Comparison of ENCODE assay signal across 9 mouse cellular contexts in genomic region chr9:64774883-64775282, GRCm38 (mm10). TPM values are rescaled to one million over a fixed set of nuclear protein-coding genes. Genes with fewer than 3 reads are reported as not detected.
DNase-seq lines count a peak whose midpoint lies in the region; ATAC-seq and TF ChIP-seq lines count a peak whose summit lies in the region.
"Had no signal": no experiment of that assay in that cellular context is flagged by ENCODE, and none has a peak within 500 bp of the region (broad histone marks: within the 10 kb centered on the region; RNA-seq: fewer than 3 reads in every experiment).

No protein-coding gene starts in this region.

- no peaks in the 10 kb centered on the region for H3K27me3 ChIP-seq in embryonic facial prominence, embryonic 13.5 days
- no peaks in the 10 kb centered on the region for H3K27me3 ChIP-seq in embryonic facial prominence, embryonic 10.5 days (replicated peaks; ENCODE audit: low read depth, poor library complexity, severe bottlenecking)
- no peaks in the 10 kb centered on the region for H3K27me3 ChIP-seq in limb, embryonic 12.5 days
- no peaks in the 10 kb centered on the region for H3K27me3 ChIP-seq in limb, embryonic 10.5 days (ENCODE audit: low read depth, poor library complexity, severe bottlenecking)
- H3K27me3 ChIP-seq in liver, embryonic 14.5 days (ENCODE audit: control insufficient read depth, insufficient read depth, low read length), result no peaks in the 10 kb centered on the region

- no peak for ATAC-seq in embryonic facial prominence, embryonic 13.5 days (ENCODE audit: insufficient number of reproducible peaks, insufficient read depth, low FRiP score, low TSS enrichment, low read depth)
- ATAC-seq in limb, embryonic 12.5 days (ENCODE audit: insufficient number of reproducible peaks, insufficient read depth, low FRiP score, low TSS enrichment, low read depth), result no peak
- no peak for ATAC-seq in liver, embryonic 14.5 days (ENCODE audit: insufficient read depth)
- no peak for ATAC-seq in megakaryocyte-erythroid progenitor cell, adult 5-6 weeks (replicated peaks; ENCODE audit: low FRiP score, low TSS enrichment, poor library complexity, severe bottlenecking)

- no peak for DNase-seq in embryonic facial prominence, embryonic 10.5 days (ENCODE audit: low spot score)
- DNase-seq in limb, embryonic 10.5 days (ENCODE audit: low spot score), result no peak
- DNase-seq in liver, embryonic 14.5 days (ENCODE audit: low read depth in 3 of 3, low spot score in 3 of 3), result no peak
- no peak for DNase-seq in adrenal gland, postnatal 4 days (ENCODE audit: low spot score in 2 of 2)
- DNase-seq: gastrocnemius, postnatal 14 days had no signal

- no peak for TF ChIP-seq CTCF in liver, embryonic 14.5 days (IDR thresholded peaks at IDR 0.05; ENCODE audit: low read depth)
- TF ChIP-seq CTCF in olfactory bulb, adult 2 months (IDR thresholded peaks at IDR 0.05; ENCODE audit: insufficient read depth, low read depth, low read length), result no peak

- 0 out of 2 replicates have a peak overlapping the region, but pooled peaks have one; percentile 28 for H3K27ac ChIP-seq in embryonic facial prominence, embryonic 13.5 days
- H3K27ac ChIP-seq in embryonic facial prominence, embryonic 10.5 days (replicated peaks), result no peak overlapping the region
- peak overlapping the region; percentile 12; the same call in 1 of the 2 replicates for H3K27ac ChIP-seq in limb, embryonic 12.5 days
- no peak overlapping the region; the same call in 1 of the 2 replicates for H3K27ac ChIP-seq in limb, embryonic 10.5 days
- H3K27ac ChIP-seq in liver, embryonic 14.5 days, result peak overlapping the region; percentile 5; the same call in 1 of the 2 replicates
- H3K27ac ChIP-seq in olfactory bulb, adult 2 months (ENCODE audit: insufficient read depth, low read depth, low read length), result peak overlapping the region; percentile 41; the same call in 1 of the 2 replicates

- H3K4me3 ChIP-seq in embryonic facial prominence, embryonic 13.5 days, result no peak overlapping the region
- H3K4me3 ChIP-seq in embryonic facial prominence, embryonic 10.5 days, result no peak overlapping the region
- no peak overlapping the region for H3K4me3 ChIP-seq in limb, embryonic 12.5 days (replicated peaks)
- H3K4me3 ChIP-seq in limb, embryonic 10.5 days, result no peak overlapping the region
- H3K4me3 ChIP-seq in liver, embryonic 14.5 days (ENCODE audit: insufficient read depth in 1 of 2, low read depth in 2 of 2, low read length in 2 of 2), result no peak overlapping the region
- H3K4me3 ChIP-seq in olfactory bulb, adult 2 months (ENCODE audit: insufficient read depth, low read depth, low read length), result no peak overlapping the region

- H3K4me2 ChIP-seq in embryonic facial prominence, embryonic 13.5 days, result no peak overlapping the region
- H3K4me2 ChIP-seq in limb, embryonic 12.5 days, result no peak overlapping the region
- no peak overlapping the region for H3K4me2 ChIP-seq in liver, embryonic 14.5 days (ENCODE audit: low read depth)

- no peak overlapping the region for H3K9ac ChIP-seq in embryonic facial prominence, embryonic 13.5 days
- H3K9ac ChIP-seq in limb, embryonic 12.5 days (replicated peaks), result no peak overlapping the region
- H3K9ac ChIP-seq in liver, embryonic 14.5 days (replicated peaks), result no peak overlapping the region

- TF ChIP-seq POLR2A in olfactory bulb, adult 2 months (IDR thresholded peaks at IDR 0.05; ENCODE audit: insufficient read depth, low read depth, low read length), result no peak

- 83% methylated on average over 2 of the region's 2 CpGs for WGBS in embryonic facial prominence, embryonic 13.5 days
- WGBS in embryonic facial prominence, embryonic 10.5 days, result 88% methylated on average over 2 of the region's 2 CpGs
- 88% methylated on average over 2 of the region's 2 CpGs for WGBS in limb, embryonic 12.5 days
- WGBS in limb, embryonic 10.5 days, result 91% methylated on average over 2 of the region's 2 CpGs
- 77% methylated on average over 2 of the region's 2 CpGs for WGBS in liver, embryonic 14.5 days (ENCODE audit: insufficient replicate concordance)
- 50% methylated on average over 2 of the region's 2 CpGs for WGBS in olfactory bulb, adult 2 months

- H3K4me1 ChIP-seq in embryonic facial prominence, embryonic 13.5 days, result peaks cover 11% of the 10 kb centered on the region; the same call in 1 of the 2 replicates
- peaks cover 10% of the 10 kb centered on the region for H3K4me1 ChIP-seq in embryonic facial prominence, embryonic 10.5 days
- peaks cover 5% of the 10 kb centered on the region; the same call in 1 of the 2 replicates for H3K4me1 ChIP-seq in limb, embryonic 12.5 days (replicated peaks)
- peaks cover 10% of the 10 kb centered on the region for H3K4me1 ChIP-seq in limb, embryonic 10.5 days
- H3K4me1 ChIP-seq in liver, embryonic 14.5 days (replicated peaks; ENCODE audit: control insufficient read depth in 2 of 2, insufficient read depth in 2 of 2, low read length in 1 of 2), result peaks cover 0 to 14% of the 10 kb centered on the region in 2 experiments; a peak in 2 of 4 replicates
- H3K4me1 ChIP-seq in olfactory bulb, adult 2 months (ENCODE audit: control insufficient read depth, insufficient read depth, low read length), result peaks cover 7% of the 10 kb centered on the region; the same call in 1 of the 2 replicates

- H3K9me3 ChIP-seq in embryonic facial prominence, embryonic 13.5 days, result no peaks in the 10 kb centered on the region
- no peaks in the 10 kb centered on the region for H3K9me3 ChIP-seq in embryonic facial prominence, embryonic 10.5 days
- no peaks in the 10 kb centered on the region for H3K9me3 ChIP-seq in limb, embryonic 12.5 days
- H3K9me3 ChIP-seq in limb, embryonic 10.5 days (replicated peaks), result no peaks in the 10 kb centered on the region
- no peaks in the 10 kb centered on the region for H3K9me3 ChIP-seq in liver, embryonic 14.5 days (ENCODE audit: control insufficient read depth, low read length)

- TF ChIP-seq EP300 in liver, embryonic 14.5 days (IDR thresholded peaks at IDR 0.05; ENCODE audit: low read depth), result no peak

- H3K36me3 ChIP-seq in embryonic facial prominence, embryonic 13.5 days, result no peaks in the 10 kb centered on the region
- no peaks in the 10 kb centered on the region for H3K36me3 ChIP-seq in embryonic facial prominence, embryonic 10.5 days (replicated peaks)
- H3K36me3 ChIP-seq in limb, embryonic 12.5 days, result no peaks in the 10 kb centered on the region
- no peaks in the 10 kb centered on the region for H3K36me3 ChIP-seq in limb, embryonic 10.5 days
- no peaks in the 10 kb centered on the region for H3K36me3 ChIP-seq in liver, embryonic 14.5 days (replicated peaks; ENCODE audit: control insufficient read depth, insufficient read depth, low read depth)

RNA-seq across cellular contexts. Expression of gene Dennd4a, which starts 36.3 kb away (rescaled TPM):
- 10.8 and 12.3 TPM in 2 replicates for polyA plus RNA-seq in embryonic facial prominence, embryonic 13.5 days (2015; fragmentation: Nextera tagmentation; extraction: Ambion mirVana)
- polyA plus RNA-seq in embryonic facial prominence, embryonic 10.5 days (2016; fragmentation: Nextera tagmentation; extraction: Ambion mirVana), result 8.6 TPM in 2 replicates
- 8.4 and 9.2 TPM in 2 replicates for polyA plus RNA-seq in limb, embryonic 12.5 days (2016; fragmentation: Nextera tagmentation; extraction: Ambion mirVana)
- polyA plus RNA-seq in limb, embryonic 10.5 days (2016; fragmentation: Nextera tagmentation; extraction: Ambion mirVana), result 5.3 and 7.9 TPM in 2 replicates
- polyA plus RNA-seq in liver, embryonic 14.5 days (2012; rRNA removed), result 29.0 and 36.1 TPM in 2 replicates
- 29.3 and 32.5 TPM in 2 replicates for polyA plus RNA-seq in liver, embryonic 14.5 days (2014; fragmentation: Nextera tagmentation; extraction: Ambion mirVana)
- polyA plus RNA-seq in olfactory bulb, adult 2 months (2012; ENCODE audit: insufficient read depth, insufficient read length, low replicate concordance, missing spikeins), result not detected in 2 replicates
- 56.7 and 85.2 TPM in 2 replicates for total RNA-seq in megakaryocyte-erythroid progenitor cell, adult 5-6 weeks (2014; fragmentation: Nextera tagmentation)
- 46.2 and 50.6 TPM in 2 replicates for total RNA-seq in megakaryocyte-erythroid progenitor cell, adult 5-6 weeks (2017)
- 10 to 100 TPM; 19.5 to 21.8 TPM for total RNA-seq in adrenal gland, postnatal 4 days (2021)

RNA-seq across cellular contexts. Expression of gene Rab11a, which starts 37.3 kb away (rescaled TPM):
- 293 and 330 TPM in 2 replicates for polyA plus RNA-seq in embryonic facial prominence, embryonic 13.5 days (2015; fragmentation: Nextera tagmentation; extraction: Ambion mirVana)
- 247 and 254 TPM in 2 replicates for polyA plus RNA-seq in embryonic facial prominence, embryonic 10.5 days (2016; fragmentation: Nextera tagmentation; extraction: Ambion mirVana)
- polyA plus RNA-seq in limb, embryonic 12.5 days (2016; fragmentation: Nextera tagmentation; extraction: Ambion mirVana), result 236 and 252 TPM in 2 replicates
- 202 and 211 TPM in 2 replicates for polyA plus RNA-seq in limb, embryonic 10.5 days (2016; fragmentation: Nextera tagmentation; extraction: Ambion mirVana)
- polyA plus RNA-seq in liver, embryonic 14.5 days (2012; rRNA removed), result 37.0 and 89.6 TPM in 2 replicates
- polyA plus RNA-seq in liver, embryonic 14.5 days (2014; fragmentation: Nextera tagmentation; extraction: Ambion mirVana), result 233 and 243 TPM in 2 replicates
- not detected in 2 replicates for polyA plus RNA-seq in olfactory bulb, adult 2 months (2012; ENCODE audit: insufficient read depth, insufficient read length, low replicate concordance, missing spikeins)
- total RNA-seq in megakaryocyte-erythroid progenitor cell, adult 5-6 weeks (2014; fragmentation: Nextera tagmentation), result 64.7 and 115 TPM in 2 replicates
- total RNA-seq in megakaryocyte-erythroid progenitor cell, adult 5-6 weeks (2017), result 82.7 and 113 TPM in 2 replicates
- total RNA-seq in adrenal gland, postnatal 4 days (2021), result 100 to 1,000 TPM; 304 to 332 TPM

Comparison
In these comparisons a context has a peak if more than half of its experiments do, and no peak if none do; other contexts are left out.
1. H3K27ac ChIP-seq: peak in embryonic facial prominence, embryonic 13.5 days (single experiment), limb, embryonic 12.5 days (single experiment), liver, embryonic 14.5 days (single experiment) and olfactory bulb, adult 2 months (single experiment); none in embryonic facial prominence, embryonic 10.5 days (single experiment) and limb, embryonic 10.5 days (single experiment).